ENCODE assay signal across 8 mouse cellular contexts in genomic region chr10:43477865-43478681, GRCm38 (mm10). TPM values are rescaled to one million over a fixed set of nuclear protein-coding genes. Genes with fewer than 3 reads are reported as not detected.
DNase-seq lines count a peak whose midpoint lies in the region; ATAC-seq and TF ChIP-seq lines count a peak whose summit lies in the region.

No protein-coding gene starts in this region.

- H3K27me3 ChIP-seq in limb, embryonic 14.5 days (ENCODE audit: control insufficient read depth, insufficient read depth, low read length): no peaks in the 10 kb centered on the region
- no peaks in the 10 kb centered on the region for H3K27me3 ChIP-seq in midbrain, embryonic 16.5 days (ENCODE audit: control insufficient read depth, insufficient read depth, low read depth, low read length)

- 0 out of 2 replicates have a peak, but pooled peaks have one; percentile 24 for TF ChIP-seq POLR2A in limb, embryonic 14.5 days (IDR thresholded peaks at IDR 0.05; ENCODE audit: borderline replicate concordance, extremely low read depth, insufficient read depth, insufficient read length)

- under 1% methylated on average over 42 of the region's 42 CpGs for WGBS in limb, embryonic 14.5 days
- WGBS in midbrain, embryonic 16.5 days: under 1% methylated on average over 42 of the region's 42 CpGs

- peak overlapping the region; percentile 82 for H3K4me2 ChIP-seq in limb, embryonic 14.5 days (replicated peaks; ENCODE audit: low read depth, low read length, severe bottlenecking)
- H3K4me2 ChIP-seq in midbrain, embryonic 16.5 days (ENCODE audit: low read length): peak overlapping the region; percentile 83

- peak; percentile 23 for ATAC-seq in limb, embryonic 14.5 days (ENCODE audit: low FRiP score, low read depth)
- ATAC-seq in midbrain, embryonic 16.5 days: peak; percentile 34

- DNase-seq in layer of hippocampus, adult 11-12 months (ENCODE audit: low spot score): peak; percentile 47
- no peak for DNase-seq in layer of hippocampus, adult 9-10 months (ENCODE audit: low spot score)
- DNase-seq in embryo, embryonic 11 days: peak; percentile 88
- peak; percentile 66 to 71 for DNase-seq in heart, adult 18-20 months
- DNase-seq in kidney, adult 18-20 months: peak; percentile 68
- DNase-seq in limb, embryonic 14.5 days (ENCODE audit: low spot score): peak; percentile 58
- peak; percentile 27 to 41 for DNase-seq in spleen, postnatal 36 days (ENCODE audit: low spot score in 2 of 2)

- H3K4me3 ChIP-seq in limb, embryonic 14.5 days (replicated peaks; ENCODE audit: low read length): peak overlapping the region; percentile 80
- peak overlapping the region; percentile 83 for H3K4me3 ChIP-seq in midbrain, embryonic 16.5 days (ENCODE audit: low read depth, low read length)

- peak overlapping the region; percentile 97 for H3K9ac ChIP-seq in limb, embryonic 14.5 days (ENCODE audit: low read depth, low read length, severe bottlenecking)
- peak overlapping the region; percentile 92 for H3K9ac ChIP-seq in midbrain, embryonic 16.5 days (ENCODE audit: low read depth, low read length)

- peaks cover 26% of the 10 kb centered on the region for H3K4me1 ChIP-seq in limb, embryonic 14.5 days (ENCODE audit: control insufficient read depth, insufficient read depth, low read length)
- peaks cover 25% of the 10 kb centered on the region for H3K4me1 ChIP-seq in midbrain, embryonic 16.5 days (ENCODE audit: control insufficient read depth, insufficient read depth, low read length)

- no peaks in the 10 kb centered on the region for H3K36me3 ChIP-seq in limb, embryonic 14.5 days (ENCODE audit: control insufficient read depth, insufficient read depth, low read length)
- H3K36me3 ChIP-seq in midbrain, embryonic 16.5 days (ENCODE audit: control insufficient read depth, insufficient read depth, low read length): no peaks in the 10 kb centered on the region

- H3K9me3 ChIP-seq in limb, embryonic 14.5 days (ENCODE audit: control insufficient read depth, low read length): no peaks in the 10 kb centered on the region
- H3K9me3 ChIP-seq in midbrain, embryonic 16.5 days (replicated peaks; ENCODE audit: control insufficient read depth, low read length, poor library complexity, severe bottlenecking): no peaks in the 10 kb centered on the region

- peak overlapping the region; percentile 99 for H3K27ac ChIP-seq in limb, embryonic 14.5 days (replicated peaks; ENCODE audit: low read depth, low read length)
- H3K27ac ChIP-seq in midbrain, embryonic 16.5 days (ENCODE audit: low read length): peak overlapping the region; percentile 96

RNA-seq across cellular contexts. Expression of gene Bend3, which starts 0.6 kb away (rescaled TPM):
- 1 to 10 TPM; 4.0 to 4.2 TPM for total RNA-seq in heart, adult 18-20 months (2021)
- polyA plus RNA-seq in limb, embryonic 14.5 days (2012; rRNA removed): 9.8 and 11.4 TPM in 2 replicates
- 5.0 and 6.1 TPM in 2 replicates for polyA plus RNA-seq in limb, embryonic 14.5 days (2014; fragmentation: Nextera tagmentation; extraction: Ambion mirVana)
- polyA plus RNA-seq in midbrain, embryonic 16.5 days (2015; fragmentation: Nextera tagmentation; extraction: Ambion mirVana): 3.1 TPM in 2 replicates

RNA-seq across cellular contexts. Expression of gene Gm9803, which starts 45.8 kb away (rescaled TPM):
- total RNA-seq in heart, adult 18-20 months (2021): 1 to 10 TPM; 8.0 to 9.8 TPM
- 4.6 and 28.3 TPM in 2 replicates for polyA plus RNA-seq in limb, embryonic 14.5 days (2012; rRNA removed)
- polyA plus RNA-seq in limb, embryonic 14.5 days (2014; fragmentation: Nextera tagmentation; extraction: Ambion mirVana): 12.7 and 14.4 TPM in 2 replicates
- polyA plus RNA-seq in midbrain, embryonic 16.5 days (2015; fragmentation: Nextera tagmentation; extraction: Ambion mirVana): 16.6 and 23.4 TPM in 2 replicates
